Mouse (Mus musculus) small intestine, adult 2 months (tissue): ENCODE measurements around the gene Camta2.

Experiments
- CTCF ChIP-seq: fragments of 200-500 bp; IDR thresholded peaks from 2 replicates; pipeline ENCODE4 v1.5.1; 2012; ENCODE audit warnings: low read depth, mild to moderate bottlenecking, control low read depth, inconsistent platforms, low read length, moderate library complexity, mixed read lengths; ENCODE audit not compliant: insufficient replicate concordance, insufficient read length; ENCODE audit errors: extremely low read depth
- POLR2A ChIP-seq: fragments of 200-500 bp; IDR thresholded peaks from 2 replicates; pipeline ENCODE4 v1.6.1; 2012; ENCODE audit warnings: low read depth, mild to moderate bottlenecking, control low read depth, inconsistent platforms, low read length, moderate library complexity

DNA sequence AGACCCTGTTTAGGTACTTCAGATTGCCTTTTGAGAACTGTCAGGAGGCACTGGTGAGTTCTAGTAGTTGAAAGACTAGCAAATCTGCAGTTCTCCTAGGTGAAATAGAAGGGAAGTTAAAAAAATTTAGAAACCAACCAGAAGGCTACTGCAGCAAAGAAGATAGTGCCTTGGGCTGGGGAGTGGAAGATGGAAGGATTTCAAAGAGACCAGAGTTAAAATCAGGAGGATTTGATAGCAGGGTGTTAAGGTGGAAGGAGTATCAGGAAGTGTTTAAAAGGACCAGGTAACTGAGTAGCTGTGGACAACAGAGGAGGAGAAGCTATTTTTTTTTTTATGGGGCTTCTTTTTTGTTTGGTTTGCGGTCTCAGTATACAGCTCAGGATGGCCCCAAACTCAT lies 50.1 kb downstream of the Camta2 start:
- no peak for TF ChIP-seq POLR2A
- TF ChIP-seq CTCF = no peak
